Comparison of ENCODE assay signal across 8 mouse cellular contexts in genomic region chr9:31688398-31688705, GRCm38 (mm10).
DNase-seq lines count a peak whose midpoint lies in the region; ATAC-seq and TF ChIP-seq lines count a peak whose summit lies in the region.

No protein-coding gene starts in this region.

- H3K9me3 ChIP-seq in kidney, postnatal 0 days (replicated peaks; ENCODE audit: low read length) = no peaks in the 10 kb centered on the region
- no peaks in the 10 kb centered on the region for H3K9me3 ChIP-seq in forebrain, embryonic 11.5 days (ENCODE audit: control insufficient read depth, low read length)
- H3K9me3 ChIP-seq in limb, embryonic 10.5 days (replicated peaks) = no peaks in the 10 kb centered on the region

- TF ChIP-seq CTCF in kidney, postnatal 0 days (IDR thresholded peaks at IDR 0.05; ENCODE audit: low read depth) = no peak
- no peak for TF ChIP-seq CTCF in olfactory bulb, adult 2 months (IDR thresholded peaks at IDR 0.05; ENCODE audit: insufficient read depth, low read depth, low read length)

- H3K27me3 ChIP-seq in kidney, postnatal 0 days (ENCODE audit: insufficient read depth, low read length) = no peaks in the 10 kb centered on the region
- H3K27me3 ChIP-seq in forebrain, embryonic 11.5 days (ENCODE audit: control insufficient read depth, insufficient read depth, low read length) = no peaks in the 10 kb centered on the region
- H3K27me3 ChIP-seq in limb, embryonic 10.5 days (ENCODE audit: low read depth, poor library complexity, severe bottlenecking) = peaks cover 23% of the 10 kb centered on the region

- no peak overlapping the region for H3K9ac ChIP-seq in kidney, postnatal 0 days (ENCODE audit: low read depth, low read length)
- H3K9ac ChIP-seq in forebrain, embryonic 11.5 days (ENCODE audit: low read length) = no peak overlapping the region

- TF ChIP-seq POLR2A in olfactory bulb, adult 2 months (IDR thresholded peaks at IDR 0.05; ENCODE audit: insufficient read depth, low read depth, low read length) = no peak

- no peaks in the 10 kb centered on the region for H3K36me3 ChIP-seq in kidney, postnatal 0 days (ENCODE audit: insufficient read depth, low read length)
- H3K36me3 ChIP-seq in forebrain, embryonic 11.5 days (ENCODE audit: control insufficient read depth, insufficient read depth, low read length) = no peaks in the 10 kb centered on the region
- H3K36me3 ChIP-seq in limb, embryonic 10.5 days = no peaks in the 10 kb centered on the region

- no peak for ATAC-seq in kidney, postnatal 0 days (replicated peaks; ENCODE audit: low FRiP score, low read depth)
- ATAC-seq in forebrain, embryonic 11.5 days (replicated peaks; ENCODE audit: low FRiP score) = no peak
- no peak for ATAC-seq in activated CD4-positive, CD25-positive, alpha-beta regulatory T cell, adult 4 months

- 0 out of 2 replicates have a peak overlapping the region, but pooled peaks have one; percentile 13 for H3K4me3 ChIP-seq in kidney, postnatal 0 days (replicated peaks; ENCODE audit: low read depth, low read length)
- H3K4me3 ChIP-seq in forebrain, embryonic 11.5 days (ENCODE audit: low read depth, low read length) = no peak overlapping the region
- H3K4me3 ChIP-seq in limb, embryonic 10.5 days = peak overlapping the region; percentile 33
- H3K4me3 ChIP-seq in olfactory bulb, adult 2 months (ENCODE audit: insufficient read depth, low read depth, low read length) = peak overlapping the region; percentile 17; the same call in 1 of the 2 replicates

- peaks cover 26% of the 10 kb centered on the region for H3K4me1 ChIP-seq in kidney, postnatal 0 days (replicated peaks; ENCODE audit: insufficient read depth, low read length)
- peaks cover 4% of the 10 kb centered on the region; the same call in 1 of the 2 replicates for H3K4me1 ChIP-seq in forebrain, embryonic 11.5 days (replicated peaks; ENCODE audit: control insufficient read depth, insufficient read depth, low read length)
- peaks cover 34% of the 10 kb centered on the region for H3K4me1 ChIP-seq in limb, embryonic 10.5 days
- peaks cover 7% of the 10 kb centered on the region; the same call in 1 of the 2 replicates for H3K4me1 ChIP-seq in olfactory bulb, adult 2 months (ENCODE audit: control insufficient read depth, insufficient read depth, low read length)

- 0% methylated on average over 3 of the region's 3 CpGs for WGBS in kidney, postnatal 0 days
- WGBS in forebrain, embryonic 11.5 days = 1% methylated on average over 3 of the region's 3 CpGs
- under 1% methylated on average over 3 of the region's 3 CpGs for WGBS in limb, embryonic 10.5 days
- WGBS in olfactory bulb, adult 2 months = 10% methylated on average over 3 of the region's 3 CpGs

- no peak for DNase-seq in kidney, postnatal 0 days (ENCODE audit: low spot score)
- no peak for DNase-seq in kidney, postnatal 10 days
- DNase-seq in forebrain, embryonic 11.5 days (ENCODE audit: low spot score) = no peak
- DNase-seq in limb, embryonic 10.5 days (ENCODE audit: low spot score) = no peak
- no peak for DNase-seq in MN1 (ENCODE audit: low spot score)
- no peak for DNase-seq in left cerebral cortex, adult 11 months (ENCODE audit: low spot score)

- peak overlapping the region; percentile 64; the same call in 1 of the 2 replicates for H3K27ac ChIP-seq in kidney, postnatal 0 days
- H3K27ac ChIP-seq in forebrain, embryonic 11.5 days (ENCODE audit: low read depth, low read length) = no peak overlapping the region
- H3K27ac ChIP-seq in limb, embryonic 10.5 days = peak overlapping the region; percentile 64; the same call in 1 of the 2 replicates
- H3K27ac ChIP-seq in olfactory bulb, adult 2 months (ENCODE audit: insufficient read depth, low read depth, low read length) = no peak overlapping the region

- peak overlapping the region; percentile 50 for H3K4me2 ChIP-seq in kidney, postnatal 0 days (ENCODE audit: low read length)
- peak overlapping the region; percentile 21; the same call in 1 of the 2 replicates for H3K4me2 ChIP-seq in forebrain, embryonic 11.5 days (ENCODE audit: low read depth, low read length, severe bottlenecking)

Comparison
In these comparisons a context has a peak if more than half of its experiments do, and no peak if none do; other contexts are left out.
1. H3K27ac ChIP-seq: peak in kidney, postnatal 0 days (single experiment) and limb, embryonic 10.5 days (single experiment); none in forebrain, embryonic 11.5 days (single experiment) and olfactory bulb, adult 2 months (single experiment).